Mouse (Mus musculus) heart, embryonic 11.5 days (tissue): ENCODE measurements around the gene Kpna1. TPM values are rescaled to one million over a fixed set of nuclear protein-coding genes. Genes with fewer than 3 reads are reported as not detected.
"Not testable (repeated sequence)": the region's sequence is repeated elsewhere in the genome, so short reads cannot be mapped to it uniquely, and the experiment has no call there.

Experiments
- ATAC-seq: fragments of 200-750 bp; cut with Nextera tagmentation; replicated peaks from 2 replicates; pipeline ENCODE4 v1.8.0; 2017; ENCODE audit warnings: moderate library complexity; ENCODE audit not compliant: insufficient number of reproducible peaks, low FRiP score, low TSS enrichment
- H3K27ac ChIP-seq: fragments of 300-500 bp; sonication (generic); 2 replicates; pipeline ENCODE4 v1.5.1; 2014; ENCODE audit warnings: mild to moderate bottlenecking, low read depth, low read length
- H3K27me3 ChIP-seq: fragments of 300-500 bp; sonication (generic); 2 replicates; pipeline ENCODE4 v1.6.1; 2014; ENCODE audit warnings: mild to moderate bottlenecking, low read length, mixed read lengths; ENCODE audit not compliant: control insufficient read depth, insufficient read depth
- H3K36me3 ChIP-seq: fragments of 300-500 bp; sonication (generic); 2 replicates; pipeline ENCODE4 v1.6.1; 2014; ENCODE audit warnings: mild to moderate bottlenecking, low read length, moderate library complexity, mixed read lengths; ENCODE audit not compliant: control insufficient read depth, insufficient read depth
- H3K4me1 ChIP-seq: fragments of 300-500 bp; sonication (generic); 2 replicates; pipeline ENCODE4 v1.6.1; 2014; ENCODE audit warnings: low read length; ENCODE audit not compliant: control insufficient read depth, insufficient read depth
- H3K4me2 ChIP-seq: fragments of 300-500 bp; sonication (generic); 2 replicates; pipeline ENCODE4 v1.6.1; 2014; ENCODE audit warnings: mild to moderate bottlenecking, moderate library complexity
- H3K4me3 ChIP-seq: fragments of 300-500 bp; sonication (generic); 2 replicates; pipeline ENCODE4 v1.5.1; 2014; ENCODE audit warnings: low read depth, low read length
- H3K9ac ChIP-seq: fragments of 300-500 bp; sonication (generic); 2 replicates; pipeline ENCODE4 v1.6.1; 2014; ENCODE audit warnings: mild to moderate bottlenecking, low read depth, low read length, moderate library complexity
- H3K9me3 ChIP-seq: fragments of 300-500 bp; sonication (generic); replicated peaks from 2 replicates; pipeline ENCODE4 v1.6.1; 2016; ENCODE audit warnings: low read length; ENCODE audit not compliant: control insufficient read depth
- WGBS: fragments of 180-500 bp; shearing (Covaris S2); extraction: QIAGEN DNeasy Blood & Tissue Kit; methylation state at CpG from one replicate; pipeline ENCODE4 v1.1.7; 2014; ENCODE audit not compliant: insufficient replicate concordance; 5-methylcytosine and 5-hydroxymethylcytosine counted together
- polyA plus RNA-seq: library from polyadenylated mRNA; unstranded; fragments of >200 nt; fragmentation: Nextera tagmentation; extraction: Ambion mirVana; gene quantifications from 2 replicates; pipeline ENCODE4 v1.2.1, GENCODE M21; 2014

Gene Kpna1
- polyA plus RNA-seq, 1 experiment from 2014 or later: 49.9 TPM

DNA sequence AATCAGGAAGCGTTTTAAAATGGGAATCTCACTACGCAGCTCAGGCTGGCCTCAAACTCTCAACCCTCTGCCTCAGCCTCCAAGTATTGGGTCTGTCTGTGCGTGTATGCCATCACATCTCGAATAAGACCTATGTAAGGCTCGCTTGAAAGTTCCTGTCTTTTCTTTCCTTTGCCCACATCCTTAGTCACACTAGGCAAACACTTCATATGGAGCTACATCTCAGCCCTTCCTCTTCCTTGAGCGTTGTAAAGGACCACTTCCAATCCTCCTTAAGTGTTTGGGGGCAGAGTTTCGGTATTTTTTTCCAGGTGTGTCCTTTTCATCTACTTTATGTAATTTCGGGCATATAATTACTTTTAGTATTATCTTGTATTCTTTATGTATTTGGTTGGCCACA is 76.4 kb downstream of the Kpna1 start:
- Histone ChIP-seq H3K4me1 (peaks cover 32% of the 10 kb centered on the region), H3K4me3 (no peak overlapping the region), H3K9me3 (no peaks in the 10 kb centered on the region), H3K27ac (no peak overlapping the region), H3K36me3 (peaks cover 14% of the 10 kb centered on the region), H3K27me3 (no peaks in the 10 kb centered on the region), H3K4me2 (no peak overlapping the region), H3K9ac (no peak overlapping the region)
- WGBS: 90% methylated on average over 8 of the region's 8 CpGs
- no peak for ATAC-seq

DNA sequence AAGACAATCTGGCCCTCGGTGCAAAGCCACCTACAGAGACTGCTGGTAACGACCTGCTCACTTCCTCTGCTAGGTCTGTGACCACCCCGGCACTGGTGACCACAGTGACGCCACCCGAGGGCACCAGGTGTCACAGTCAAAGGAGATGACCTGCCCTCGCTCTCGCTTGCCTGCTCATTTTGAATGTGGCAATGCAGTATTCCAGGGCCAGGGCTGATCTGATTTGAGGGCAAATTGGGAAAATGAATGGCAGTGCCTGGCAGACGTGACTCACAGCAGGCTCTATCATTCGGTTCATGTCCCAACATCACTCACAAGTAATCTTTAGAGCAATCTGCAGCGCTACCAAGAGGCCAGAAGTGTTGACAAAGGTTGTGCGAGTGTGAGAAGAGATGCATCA is 77.9 kb downstream of the Kpna1 start:
- no peak overlapping the region for H3K9ac ChIP-seq
- H3K27me3 ChIP-seq: no peaks in the 10 kb centered on the region
- H3K36me3 ChIP-seq: peaks cover 11% of the 10 kb centered on the region
- H3K4me1 ChIP-seq: peaks cover 37% of the 10 kb centered on the region
- 85% methylated on average over 11 of the region's 11 CpGs for WGBS
- H3K9me3 ChIP-seq: no peaks in the 10 kb centered on the region
- H3K4me3 ChIP-seq: no peak overlapping the region
- H3K27ac ChIP-seq: no peak overlapping the region
- ATAC-seq: no peak
- no peak overlapping the region for H3K4me2 ChIP-seq

GRCm38 (mm10) chr16:36057933-36058475 is 79.5 kb downstream of the Kpna1 start:
- H3K9ac ChIP-seq: no peak overlapping the region
- H3K36me3 ChIP-seq: peaks cover 8% of the 10 kb centered on the region
- 50% methylated on average over 8 of the region's 8 CpGs for WGBS
- H3K27me3 ChIP-seq: no peaks in the 10 kb centered on the region
- ATAC-seq: no peak; the same call in 1 of the 2 replicates
- H3K9me3 ChIP-seq: no peaks in the 10 kb centered on the region
- no peak overlapping the region for H3K4me2 ChIP-seq
- H3K4me1 ChIP-seq: peaks cover 35% of the 10 kb centered on the region
- H3K27ac ChIP-seq: no peak overlapping the region
- H3K4me3 ChIP-seq: no peak overlapping the region

DNA sequence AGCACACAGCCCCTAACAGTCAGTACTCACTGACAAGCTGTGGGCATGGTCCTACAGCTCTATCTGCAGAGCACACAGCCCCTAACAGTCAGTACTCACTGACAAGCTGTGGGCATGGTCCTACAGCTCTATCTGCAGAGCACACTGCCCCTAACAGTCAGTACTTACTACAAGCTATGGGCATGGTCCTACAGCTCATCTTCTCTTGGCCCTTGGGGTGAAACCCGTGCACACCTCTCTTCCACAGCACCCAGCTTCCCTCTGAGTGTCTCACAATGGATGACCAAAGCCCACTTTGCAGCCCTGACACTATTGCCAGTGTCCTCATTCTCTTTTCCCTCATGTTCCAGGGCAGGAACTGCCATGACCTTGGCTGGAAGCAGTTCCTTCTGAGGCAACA is 84.0 kb downstream of the Kpna1 start:
- 69% methylated on average over 1 of the region's 1 CpGs for WGBS
- not testable (repeated sequence) for H3K4me3 ChIP-seq, H3K27ac ChIP-seq, H3K4me2 ChIP-seq, H3K27me3 ChIP-seq, H3K9ac ChIP-seq, H3K9me3 ChIP-seq, ATAC-seq, H3K36me3 ChIP-seq
- peaks cover 46% of the 10 kb centered on the region for H3K4me1 ChIP-seq

DNA sequence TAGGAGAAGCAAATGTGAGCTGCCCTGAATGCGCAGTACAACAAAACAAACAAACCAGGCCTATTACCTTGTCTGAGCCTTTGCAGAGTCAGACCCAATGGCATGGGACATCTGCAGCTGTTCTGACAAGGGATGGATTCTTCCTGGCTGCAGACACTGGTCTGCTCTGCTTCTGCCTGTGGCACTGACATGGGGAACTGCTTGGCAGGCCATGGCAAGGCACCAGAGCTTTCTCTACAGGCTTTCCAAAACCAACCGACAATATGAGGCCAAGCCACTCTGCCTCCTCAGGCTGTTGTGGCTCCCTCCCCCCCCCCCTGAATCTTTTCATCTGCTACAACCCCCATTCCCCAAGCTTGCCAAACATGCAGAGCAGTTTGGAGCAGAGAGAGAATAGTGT is 84.8 kb downstream of the Kpna1 start:
- no peak overlapping the region for H3K9ac ChIP-seq
- no peaks in the 10 kb centered on the region for H3K27me3 ChIP-seq
- 63% methylated on average over 2 of the region's 2 CpGs for WGBS
- H3K27ac ChIP-seq: no peak overlapping the region
- H3K4me2 ChIP-seq: no peak overlapping the region
- H3K4me1 ChIP-seq: peaks cover 48% of the 10 kb centered on the region
- no peak overlapping the region for H3K4me3 ChIP-seq
- ATAC-seq: no peak
- 0 out of 2 replicates have a peak, but pooled peaks cover 2% of the 10 kb centered on the region for H3K36me3 ChIP-seq
- no peaks in the 10 kb centered on the region for H3K9me3 ChIP-seq

- 65% methylated on average over 5 of the region's 5 CpGs for WGBS
- Histone ChIP-seq H3K9ac (no peak overlapping the region), H3K36me3 (0 out of 2 replicates have a peak, but pooled peaks cover 2% of the 10 kb centered on the region), H3K4me2 (no peak overlapping the region; the same call in 1 of the 2 replicates), H3K27ac (no peak overlapping the region), H3K4me1 (peaks cover 53% of the 10 kb centered on the region), H3K27me3 (no peaks in the 10 kb centered on the region), H3K4me3 (no peak overlapping the region), H3K9me3 (no peaks in the 10 kb centered on the region)
- no peak for ATAC-seq
Observed at GRCm38 (mm10) chr16:36064904-36065303, 86.4 kb downstream of the Kpna1 start.

DNA sequence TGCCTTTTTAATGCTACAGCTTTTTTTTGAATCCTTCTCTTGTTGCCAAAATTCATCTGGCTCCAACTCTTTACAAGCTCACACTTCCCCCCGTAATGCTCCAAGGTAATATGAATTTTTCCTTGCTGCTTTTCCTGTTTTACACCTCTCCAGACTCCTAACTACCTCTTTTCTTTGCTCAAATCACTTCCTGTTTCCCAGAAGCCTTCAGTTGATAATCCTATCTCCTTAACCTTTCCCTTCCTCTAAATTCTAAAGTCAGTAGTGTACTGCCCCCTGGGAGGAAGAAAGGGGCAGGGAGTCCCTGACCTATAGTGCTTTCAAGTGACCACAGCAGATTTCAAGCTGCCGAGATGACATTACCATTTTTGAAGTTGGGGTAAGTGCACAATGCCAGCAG is 89.1 kb downstream of the Kpna1 start:
- Histone ChIP-seq H3K4me3 (no peak overlapping the region), H3K27me3 (no peaks in the 10 kb centered on the region), H3K9ac (no peak overlapping the region), H3K4me2 (no peak overlapping the region), H3K4me1 (peaks cover 48% of the 10 kb centered on the region), H3K27ac (no peak overlapping the region), H3K9me3 (no peaks in the 10 kb centered on the region), H3K36me3 (no peaks in the 10 kb centered on the region)
- no peak for ATAC-seq
- WGBS: 49% methylated on average over 2 of the region's 2 CpGs

DNA sequence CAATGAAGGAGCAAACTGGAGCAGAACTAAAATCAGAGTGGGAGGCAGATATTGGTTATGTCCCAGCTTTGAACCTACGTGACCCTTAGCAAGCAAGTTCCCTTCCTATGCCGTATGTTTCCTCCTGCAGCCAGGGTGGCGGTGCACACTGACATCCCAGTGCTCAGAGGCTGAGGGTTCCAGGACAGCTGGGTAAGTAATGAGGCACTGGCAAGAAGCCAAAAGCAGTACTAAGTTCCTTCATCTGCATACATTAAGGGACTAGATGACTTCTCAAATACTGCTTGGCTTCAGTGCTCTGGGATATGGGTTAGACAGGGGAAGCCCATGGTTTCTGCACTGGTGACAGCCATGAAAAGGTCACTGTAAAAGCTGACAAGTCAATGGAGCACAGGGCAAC is 89.8 kb downstream of the Kpna1 start:
- H3K9me3 ChIP-seq: no peaks in the 10 kb centered on the region
- 61% methylated on average over 3 of the region's 3 CpGs for WGBS
- ATAC-seq: no peak
- H3K9ac ChIP-seq: no peak overlapping the region
- peaks cover 46% of the 10 kb centered on the region for H3K4me1 ChIP-seq
- H3K27me3 ChIP-seq: no peaks in the 10 kb centered on the region
- no peak overlapping the region for H3K4me3 ChIP-seq
- no peak overlapping the region for H3K27ac ChIP-seq
- no peaks in the 10 kb centered on the region for H3K36me3 ChIP-seq
- peak overlapping the region; percentile 74; the same call in 1 of the 2 replicates for H3K4me2 ChIP-seq

- Histone ChIP-seq H3K9ac (peak overlapping the region; percentile 95), H3K27ac (no peak overlapping the region), H3K36me3 (no peaks in the 10 kb centered on the region; the same call in 1 of the 2 replicates), H3K4me3 (peak overlapping the region; percentile 77), H3K9me3 (no peaks in the 10 kb centered on the region), H3K27me3 (no peaks in the 10 kb centered on the region), H3K4me1 (peaks cover 33% of the 10 kb centered on the region), H3K4me2 (peak overlapping the region; percentile 74)
- WGBS: 34% methylated on average over 9 of the region's 9 CpGs
- ATAC-seq: no peak
Observed at GRCm38 (mm10) chr16:36069819-36070575, 91.4 kb downstream of the Kpna1 start.
